Mouse (Mus musculus): ENCODE results near the gene Psmd14. TPM values are rescaled to one million over a fixed set of nuclear protein-coding genes. Genes with fewer than 3 reads are reported as not detected.

Psmd14 gene
- polyA plus RNA-seq (2015; fragmentation: Nextera tagmentation; extraction: Ambion mirVana): 261 and 270 TPM in 2 replicates

- peak; percentile 86 for DNase-seq (ENCODE audit: low spot score)
These were observed at the start of gene Psmd14 for GRCm38 (mm10) chr2:61711108-61712040. Gene Psmd14 (plus strand): TSS chr2:61711694.

GRCm38 (mm10) chr2:61662833-61663232 lies 48.7 kb upstream of the Psmd14 start:
- DNase-seq (ENCODE audit: low spot score): no peak

- DNase-seq (ENCODE audit: low spot score): no peak
These were observed 47.8 kb upstream of the Psmd14 start for GRCm38 (mm10) chr2:61663573-61664241.

GRCm38 (mm10) chr2:61667420-61667819 lies 44.1 kb upstream of the Psmd14 start:
- no peak for DNase-seq (ENCODE audit: low spot score)

GRCm38 (mm10) chr2:61668260-61668659 lies 43.2 kb upstream of the Psmd14 start:
- DNase-seq (ENCODE audit: low spot score): peak; percentile 62

- no peak for DNase-seq (ENCODE audit: low spot score)
These were observed 36.9 kb upstream of the Psmd14 start for GRCm38 (mm10) chr2:61674555-61674954.

GRCm38 (mm10) chr2:61681572-61681971 lies 29.9 kb upstream of the Psmd14 start:
- DNase-seq (ENCODE audit: low spot score): no peak

- DNase-seq (ENCODE audit: low spot score): no peak
These were observed 25.0 kb upstream of the Psmd14 start for GRCm38 (mm10) chr2:61686533-61686932.

- DNase-seq (ENCODE audit: low spot score): no peak
These were observed 22.4 kb upstream of the Psmd14 start for GRCm38 (mm10) chr2:61689086-61689485.

- DNase-seq (ENCODE audit: low spot score): no peak
These were observed 1.9 kb upstream of the Psmd14 start for GRCm38 (mm10) chr2:61709570-61709969.

GRCm38 (mm10) chr2:61712526-61712925 lies 1.0 kb downstream of the Psmd14 start:
- peak; percentile 20 for DNase-seq (ENCODE audit: low spot score)

- no peak for DNase-seq (ENCODE audit: low spot score)
These were observed 11.0 kb downstream of the Psmd14 start for GRCm38 (mm10) chr2:61722401-61722982.

GRCm38 (mm10) chr2:61732802-61733486 lies 21.4 kb downstream of the Psmd14 start:
- no peak for DNase-seq (ENCODE audit: low spot score)

- no peak for DNase-seq (ENCODE audit: low spot score)
These were observed 22.7 kb downstream of the Psmd14 start for GRCm38 (mm10) chr2:61734175-61734574.

- no peak for DNase-seq (ENCODE audit: low spot score)
These were observed 34.6 kb downstream of the Psmd14 start for GRCm38 (mm10) chr2:61746051-61746450.

- no peak for DNase-seq (ENCODE audit: low spot score)
These were observed 35.1 kb downstream of the Psmd14 start for GRCm38 (mm10) chr2:61746580-61746979.

GRCm38 (mm10) chr2:61747411-61747810 lies 35.9 kb downstream of the Psmd14 start:
- DNase-seq (ENCODE audit: low spot score): no peak

GRCm38 (mm10) chr2:61750702-61751101 lies 39.2 kb downstream of the Psmd14 start:
- no peak for DNase-seq (ENCODE audit: low spot score)

- no peak for DNase-seq (ENCODE audit: low spot score)
These were observed 39.8 kb downstream of the Psmd14 start for GRCm38 (mm10) chr2:61751286-61751685.

GRCm38 (mm10) chr2:61752362-61752761 lies 40.9 kb downstream of the Psmd14 start:
- DNase-seq (ENCODE audit: low spot score): no peak

GRCm38 (mm10) chr2:61754989-61755388 lies 43.5 kb downstream of the Psmd14 start:
- DNase-seq (ENCODE audit: low spot score): no peak

All from thymus, postnatal 0 days (tissue).